Mouse (Mus musculus): ENCODE results near the gene Vdac2.

Vdac2 gene

DNA sequence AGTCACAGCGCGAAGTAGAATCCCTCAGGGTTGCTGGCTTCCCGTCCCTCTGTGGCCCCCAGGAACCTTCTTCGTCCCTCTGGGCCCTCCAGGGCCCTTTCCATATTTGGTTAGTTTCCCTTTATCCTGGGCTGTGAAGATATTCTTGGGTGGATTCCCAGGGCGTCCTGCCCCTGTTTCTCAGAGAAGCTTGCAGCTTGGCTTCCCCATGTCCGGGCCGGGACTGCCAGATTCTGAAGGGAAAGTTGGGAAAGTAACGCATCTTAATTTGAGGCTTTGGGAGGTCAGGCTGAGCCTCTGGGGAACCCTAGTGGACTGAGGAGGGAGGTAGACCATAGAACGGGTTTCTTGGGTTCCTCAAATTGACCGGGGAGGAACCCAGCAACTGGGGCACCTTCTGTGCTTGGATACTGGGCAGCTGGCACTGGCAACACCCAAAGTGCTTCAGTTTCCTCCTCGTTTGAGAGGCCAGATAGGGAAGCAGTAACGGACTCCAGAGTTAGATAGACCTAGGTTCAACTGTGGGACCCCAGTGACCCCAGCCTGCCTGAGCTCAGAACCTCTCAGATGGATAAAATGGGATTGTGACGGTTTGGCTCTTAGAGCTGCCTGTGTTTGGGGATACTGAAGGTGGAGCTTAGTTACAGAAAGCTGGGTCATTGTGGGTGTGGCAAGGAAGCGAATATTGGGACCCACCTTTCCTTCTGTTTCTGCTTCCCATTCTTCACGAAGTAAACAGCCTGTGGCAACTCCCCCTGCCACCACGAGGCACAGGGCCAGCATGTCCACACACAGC lies 27.2 kb downstream of the Vdac2 start:
- in situ Hi-C loops (cut with MboI), result loop anchor here (5.0 kb wide), 1 partner anchor 40 kb away; no protein-coding TSS in a partner anchor

DNA sequence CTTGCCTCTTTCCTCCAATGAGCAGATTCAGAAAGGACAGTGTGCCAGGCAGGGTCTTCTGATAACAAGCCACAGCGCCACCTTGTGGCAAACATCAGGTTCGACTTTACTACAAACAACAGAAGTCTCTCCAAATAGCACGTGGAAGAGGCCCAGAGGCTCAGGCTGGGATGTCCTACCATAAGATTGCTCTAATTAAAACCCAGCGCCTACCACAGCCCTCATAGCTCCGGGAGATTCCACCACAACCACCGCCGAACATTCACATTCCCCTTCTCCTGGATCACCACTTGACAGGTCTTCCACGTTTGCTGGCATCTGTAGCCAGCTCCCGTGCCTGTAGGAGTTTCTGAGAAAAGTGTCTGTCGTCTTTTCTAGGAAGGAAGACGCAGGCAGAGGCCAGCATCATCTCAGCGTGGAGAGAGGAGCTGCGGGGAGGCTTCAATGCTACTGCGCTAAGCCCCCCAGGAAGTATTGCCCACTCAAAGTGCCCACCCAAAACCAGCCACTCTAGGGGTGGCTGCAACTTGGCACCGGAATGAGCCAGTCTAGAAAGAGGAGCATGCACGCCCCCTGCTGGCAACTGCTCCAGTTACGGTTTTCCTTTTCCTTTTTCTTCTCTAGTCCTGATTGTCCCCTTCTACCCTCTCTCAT lies 28.5 kb downstream of the Vdac2 start:
- in situ Hi-C loops (cut with MboI), result loop anchor here (5.0 kb wide), 1 partner anchor 41 kb away; no protein-coding TSS in a partner anchor

DNA sequence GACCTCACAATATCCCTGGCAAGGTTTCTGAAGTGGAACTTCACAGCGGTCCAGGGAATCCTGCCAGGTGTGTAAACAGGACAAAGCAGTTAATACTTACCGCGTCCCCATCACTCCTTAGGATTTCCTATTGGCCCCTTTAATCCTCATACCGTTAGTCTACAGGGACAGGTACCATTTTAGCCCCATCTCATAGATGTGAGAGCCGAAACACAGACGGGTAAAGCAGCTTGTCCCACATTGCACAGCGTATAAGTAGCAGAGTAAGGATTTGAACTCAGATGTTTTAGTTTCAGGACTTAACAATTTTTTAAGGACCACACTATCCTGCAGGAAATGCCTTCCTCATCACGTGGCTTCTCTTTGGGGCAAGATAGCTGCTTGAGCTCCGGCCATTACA lies 29.2 kb downstream of the Vdac2 start:
- in situ Hi-C loops (cut with MboI), result loop anchor here (5.0 kb wide), 1 partner anchor 42 kb away; no protein-coding TSS in a partner anchor

DNA sequence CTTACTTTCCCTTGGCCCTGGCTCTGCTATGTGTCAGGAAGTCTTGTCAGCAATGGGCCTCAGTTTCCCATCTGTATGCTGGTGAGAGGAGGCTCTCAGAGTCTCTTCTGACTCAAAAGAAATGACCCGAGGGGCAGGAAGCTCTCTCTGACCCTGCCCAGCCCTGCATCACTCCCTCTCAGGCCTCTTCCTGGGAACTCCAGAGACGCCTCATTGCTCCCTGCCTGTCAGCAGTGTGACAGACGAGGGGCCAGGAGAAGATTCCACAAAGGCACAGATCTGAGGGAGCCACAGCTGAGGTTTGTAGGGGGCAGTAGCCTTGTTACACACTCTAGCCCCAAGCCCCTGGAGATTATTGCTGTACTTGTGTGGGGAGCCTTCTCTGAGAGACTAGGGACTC lies 30.9 kb downstream of the Vdac2 start:
- in situ Hi-C loops (cut with MboI), result no loop called here

DNA sequence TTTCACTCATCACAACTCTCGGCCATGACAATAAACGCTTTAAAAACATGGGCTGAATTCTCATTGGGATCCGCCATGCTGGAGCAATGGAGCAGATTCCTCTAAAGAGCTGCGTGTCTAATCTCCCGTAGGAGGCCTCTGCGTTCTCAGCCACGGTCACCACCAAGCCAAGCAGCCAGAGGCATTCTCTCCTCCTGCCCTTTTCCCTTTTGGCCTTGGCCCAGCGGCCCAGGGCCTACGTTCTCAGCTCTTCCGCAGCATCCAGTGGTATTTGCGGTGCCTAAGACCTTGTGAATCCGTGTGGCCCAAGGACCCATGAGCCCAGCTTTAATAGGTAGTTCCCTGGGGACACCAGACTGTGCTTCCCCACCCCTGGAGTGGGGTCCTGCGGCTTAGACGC lies 31.8 kb downstream of the Vdac2 start:
- in situ Hi-C loops (cut with MboI), result no loop called here

DNA sequence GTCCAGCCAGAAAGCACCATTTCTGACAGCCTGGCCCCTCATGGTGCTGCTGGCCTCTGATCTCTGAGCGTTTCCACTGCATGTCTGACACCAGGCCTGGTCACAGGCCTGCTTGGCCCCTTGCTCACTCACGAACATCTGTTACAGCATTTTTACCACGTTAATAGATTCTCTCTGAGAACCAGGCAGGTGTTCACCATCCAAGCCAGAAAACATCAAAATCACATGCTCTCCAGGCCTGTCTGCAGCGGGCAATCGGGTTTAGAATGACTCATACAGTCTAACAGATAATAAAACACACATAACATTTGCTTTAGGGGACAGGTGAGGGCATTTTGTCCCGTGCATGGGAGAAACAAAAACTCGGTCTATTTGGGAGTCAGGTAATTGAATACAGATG lies 41.3 kb downstream of the Vdac2 start:
- in situ Hi-C loops (cut with MboI), result no loop called here

DNA sequence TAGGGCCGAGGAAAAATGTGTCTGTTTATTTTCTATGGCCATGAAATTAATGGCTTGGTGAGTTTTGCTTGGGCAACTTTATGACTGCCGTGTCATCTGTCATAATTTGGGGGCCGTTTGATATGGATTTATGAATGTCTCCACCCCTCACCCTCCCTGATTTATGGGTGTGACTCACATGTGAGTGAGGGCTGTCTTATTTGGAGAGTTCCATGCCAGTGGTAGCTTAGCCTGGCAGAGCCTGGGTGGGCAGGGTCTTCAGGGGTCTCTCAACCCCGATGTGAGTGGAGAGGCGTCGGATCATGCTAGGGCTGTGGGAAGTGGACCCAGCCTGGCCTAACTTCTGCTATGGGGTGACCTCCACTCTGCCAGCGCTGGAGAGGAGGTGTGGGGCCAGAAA lies 41.8 kb downstream of the Vdac2 start:
- in situ Hi-C loops (cut with MboI), result no loop called here

DNA sequence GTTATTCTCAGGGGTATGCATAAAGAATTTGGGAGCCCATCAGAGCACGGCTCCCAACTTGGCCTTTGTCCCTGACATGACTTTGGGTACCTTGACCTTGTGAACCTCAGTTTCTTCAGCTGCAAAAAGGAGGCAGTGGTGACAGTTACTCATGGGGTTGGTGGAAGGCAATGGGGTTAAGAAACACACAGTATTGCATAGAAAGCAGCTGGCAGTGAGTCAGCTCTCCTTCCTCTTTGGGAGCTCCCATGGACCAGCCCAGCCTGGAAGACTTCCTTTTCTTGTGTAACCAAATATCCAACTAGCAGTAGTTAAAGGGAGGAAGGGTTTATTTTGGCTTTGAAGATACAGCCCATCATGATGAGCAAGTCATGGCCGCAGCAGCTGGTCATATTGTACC lies 65.4 kb downstream of the Vdac2 start:
- in situ Hi-C loops (cut with MboI), result no loop called here

DNA sequence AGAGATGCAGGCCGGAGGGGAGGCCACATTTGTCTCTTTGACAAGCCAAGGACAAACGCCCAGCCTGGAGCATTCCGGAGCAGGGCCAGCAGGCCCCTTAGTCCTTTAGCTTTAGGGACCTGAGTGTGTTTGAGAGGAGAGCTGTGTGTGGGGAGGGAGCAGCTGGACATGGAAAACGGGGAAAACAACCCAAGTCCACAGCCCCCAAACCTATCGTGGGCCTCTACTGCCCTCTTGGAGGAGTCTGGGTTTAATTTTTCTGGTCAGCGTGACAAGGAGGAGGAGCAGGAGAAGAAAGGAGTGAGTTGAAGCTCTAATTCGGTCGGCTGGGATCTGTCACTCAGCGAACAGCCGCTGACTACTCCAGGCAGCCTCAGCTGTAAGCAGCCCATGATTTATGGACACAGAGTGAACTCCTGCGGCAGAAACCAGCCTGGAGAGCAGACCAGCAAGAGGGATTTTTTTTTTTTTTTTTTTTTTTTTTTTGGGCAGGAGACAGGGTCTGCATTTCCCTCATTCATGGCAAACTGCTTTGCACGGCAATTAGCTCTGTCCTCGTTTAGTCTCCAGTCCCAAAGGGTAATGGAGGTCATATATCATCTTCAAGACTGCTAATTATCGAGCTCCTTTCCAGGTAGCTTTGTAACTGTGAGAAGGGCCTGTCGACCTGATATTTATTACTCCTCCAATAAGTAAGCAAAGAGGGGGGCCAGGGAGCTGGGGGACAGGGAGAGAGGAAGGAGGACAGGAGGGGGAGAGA lies 66.7 kb downstream of the Vdac2 start:
- in situ Hi-C loops (cut with MboI), result no loop called here

DNA sequence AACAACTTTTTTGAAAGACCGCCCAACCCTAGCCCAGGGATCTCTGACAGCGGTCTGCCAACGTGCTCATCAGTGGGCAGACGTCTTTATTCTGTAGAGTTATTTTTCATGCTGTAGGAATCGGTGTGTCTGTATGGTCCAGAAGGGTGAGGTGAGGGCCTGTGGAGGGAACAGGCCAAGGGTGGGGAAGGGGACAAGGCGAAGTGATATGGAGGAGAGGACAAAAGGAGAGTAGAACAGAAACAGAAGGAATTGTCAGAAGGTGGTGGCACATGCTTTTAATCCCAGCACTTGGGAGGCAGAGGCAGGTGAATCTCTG lies 67.3 kb downstream of the Vdac2 start:
- in situ Hi-C loops (cut with MboI), result no loop called here
